Mouse (Mus musculus) E14TG2a.4 (cell line): ENCODE measurements around the gene Ppp1r11.

Experiments
- CTCF ChIP-seq: conservative IDR thresholded peaks from 2 replicates; pipeline ENCODE4 v1.5.1; 2014; ENCODE audit warnings: low read length
- NANOG ChIP-seq: IDR thresholded peaks from 2 replicates; pipeline ENCODE4 v1.6.1; 2014; ENCODE audit warnings: borderline replicate concordance, low read length, mixed read lengths

DNA sequence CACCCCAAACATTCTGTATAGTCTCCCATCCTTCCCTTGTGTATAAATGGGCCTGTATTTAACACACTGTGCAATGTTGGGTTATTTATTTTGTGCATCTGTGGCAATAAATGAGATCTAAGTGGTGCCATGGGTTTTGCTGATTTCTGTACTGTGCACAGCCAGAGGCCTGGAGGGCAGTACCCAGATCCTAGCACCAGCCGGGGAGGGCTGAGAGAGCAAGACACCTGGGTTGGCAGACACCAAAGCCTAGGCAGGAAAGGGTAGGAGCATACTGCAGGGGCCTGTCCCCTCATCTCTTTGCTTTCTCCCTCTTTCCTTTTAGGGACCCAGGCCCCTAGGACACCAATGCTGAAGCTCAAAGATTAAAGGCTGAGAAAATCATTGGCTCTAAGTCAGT is 3.3 kb downstream of the Ppp1r11 start:
- TF ChIP-seq CTCF, result no peak
- no peak for TF ChIP-seq NANOG
